Mouse (Mus musculus): Measurements from ENCODE around the gene Paxx. TPM values are rescaled to one million over a fixed set of nuclear protein-coding genes. Genes with fewer than 3 reads are reported as not detected.

The Paxx gene
- polyA plus RNA-seq, 1 experiment from 2014 or later, result 39.1 TPM

- no peaks in the 10 kb centered on the region for H3K9me3 ChIP-seq
- WGBS, result 90% methylated on average over 8 of the region's 8 CpGs
- no peak for ATAC-seq (ENCODE audit: low FRiP score)
Measured at GRCm38 (mm10) chr2:25477541-25477940, 16.6 kb upstream of the Paxx start.

GRCm38 (mm10) chr2:25472550-25472949, 11.7 kb upstream of the Paxx start:
- no peak overlapping the region for H3K4me2 ChIP-seq
- H3K36me3 ChIP-seq (replicated peaks), result no peaks in the 10 kb centered on the region
- no peak overlapping the region for H3K4me3 ChIP-seq (replicated peaks)
- no peak overlapping the region for H3K27ac ChIP-seq
- H3K27me3 ChIP-seq, result 0 out of 2 replicates have a peak, but pooled peaks cover 2% of the 10 kb centered on the region
- 74% methylated on average over 2 of the region's 2 CpGs for WGBS
- no peak overlapping the region for H3K9ac ChIP-seq
- ATAC-seq (ENCODE audit: low FRiP score), result no peak
- H3K4me1 ChIP-seq, result peaks cover 9% of the 10 kb centered on the region; the same call in 1 of the 2 replicates
- H3K9me3 ChIP-seq, result no peaks in the 10 kb centered on the region

More at GRCm38 (mm10) chr2:25477541-25477940, 16.6 kb upstream of the Paxx start:
- Histone ChIP-seq H3K9ac (no peak overlapping the region), H3K27ac (no peak overlapping the region), H3K4me3 (replicated peaks) (no peak overlapping the region), H3K27me3 (peaks cover 13% of the 10 kb centered on the region; the same call in 1 of the 2 replicates), H3K4me1 (no peaks in the 10 kb centered on the region), H3K4me2 (no peak overlapping the region), H3K36me3 (replicated peaks) (no peaks in the 10 kb centered on the region)

GRCm38 (mm10) chr2:25469969-25470368, 9.1 kb upstream of the Paxx start, which contains the start of gene Ptgds:
Ptgds (minus strand) TSS chr2:25470046.
- Histone ChIP-seq H3K27ac (peak within 1 kb of the TSS; percentile 9; the same call in 1 of the 2 replicates), H3K27me3 (no peaks in the 10 kb centered on the region), H3K9me3 (no peaks in the 10 kb centered on the region), H3K4me3 (replicated peaks) (no peak within 1 kb of the TSS), H3K4me1 (peaks cover 22% of the 10 kb centered on the region), H3K4me2 (no peak within 1 kb of the TSS), H3K36me3 (replicated peaks) (no peaks in the 10 kb centered on the region), H3K9ac (no peak within 1 kb of the TSS)
- no peak for ATAC-seq (ENCODE audit: low FRiP score)
- WGBS, result 72% methylated on average over 6 of the region's 6 CpGs

GRCm38 (mm10) chr2:25468962-25469915, 8.3 kb upstream of the Paxx start:
- Histone ChIP-seq H3K9me3 (no peaks in the 10 kb centered on the region), H3K4me2 (no peak overlapping the region), H3K27ac (peak overlapping the region; percentile 9; the same call in 1 of the 2 replicates), H3K36me3 (replicated peaks) (no peaks in the 10 kb centered on the region), H3K27me3 (no peaks in the 10 kb centered on the region), H3K4me1 (peaks cover 22% of the 10 kb centered on the region), H3K4me3 (replicated peaks) (no peak overlapping the region), H3K9ac (no peak overlapping the region)
- ATAC-seq (ENCODE audit: low FRiP score), result peak; percentile 39; the same call in 1 of the 2 replicates
- 81% methylated on average over 10 of the region's 10 CpGs for WGBS

GRCm38 (mm10) chr2:25467606-25468303, 6.9 kb upstream of the Paxx start:
- Histone ChIP-seq H3K27me3 (no peaks in the 10 kb centered on the region), H3K4me1 (peaks cover 22% of the 10 kb centered on the region), H3K4me3 (replicated peaks) (no peak overlapping the region), H3K27ac (no peak overlapping the region), H3K9ac (no peak overlapping the region), H3K9me3 (no peaks in the 10 kb centered on the region), H3K4me2 (no peak overlapping the region), H3K36me3 (replicated peaks) (no peaks in the 10 kb centered on the region)
- WGBS, result 72% methylated on average over 14 of the region's 14 CpGs
- no peak for ATAC-seq (ENCODE audit: low FRiP score)

- no peaks in the 10 kb centered on the region for H3K27me3 ChIP-seq
- no peak overlapping the region for H3K9ac ChIP-seq
- 35% methylated on average over 10 of the region's 10 CpGs for WGBS
- no peak overlapping the region for H3K4me3 ChIP-seq (replicated peaks)
- H3K4me2 ChIP-seq, result no peak overlapping the region
- H3K27ac ChIP-seq, result peak overlapping the region; percentile 1
- H3K9me3 ChIP-seq, result no peaks in the 10 kb centered on the region
- H3K4me1 ChIP-seq, result peaks cover 27% of the 10 kb centered on the region
- no peaks in the 10 kb centered on the region for H3K36me3 ChIP-seq (replicated peaks)
- ATAC-seq (ENCODE audit: low FRiP score), result peak; percentile 66
Measured at GRCm38 (mm10) chr2:25465816-25466635, 5.1 kb upstream of the Paxx start.

- peaks cover 29% of the 10 kb centered on the region for H3K4me1 ChIP-seq
- no peak overlapping the region for H3K27ac ChIP-seq
- no peak overlapping the region for H3K4me2 ChIP-seq
- H3K27me3 ChIP-seq, result no peaks in the 10 kb centered on the region
- no peak overlapping the region for H3K4me3 ChIP-seq (replicated peaks)
- WGBS, result 82% methylated on average over 2 of the region's 2 CpGs
- H3K9ac ChIP-seq, result no peak overlapping the region
- H3K9me3 ChIP-seq, result no peaks in the 10 kb centered on the region
- ATAC-seq (ENCODE audit: low FRiP score), result no peak
- no peaks in the 10 kb centered on the region for H3K36me3 ChIP-seq (replicated peaks)
Measured at GRCm38 (mm10) chr2:25465256-25465655, 4.4 kb upstream of the Paxx start.

- no peak overlapping the region for H3K4me2 ChIP-seq
- WGBS, result 93% methylated on average over 3 of the region's 3 CpGs
- H3K9me3 ChIP-seq, result no peaks in the 10 kb centered on the region
- no peak overlapping the region for H3K4me3 ChIP-seq (replicated peaks)
- no peak for ATAC-seq (ENCODE audit: low FRiP score)
- no peak overlapping the region for H3K9ac ChIP-seq
- peaks cover 8% of the 10 kb centered on the region; the same call in 1 of the 2 replicates for H3K36me3 ChIP-seq (replicated peaks)
- no peaks in the 10 kb centered on the region for H3K27me3 ChIP-seq
- H3K27ac ChIP-seq, result no peak overlapping the region
- H3K4me1 ChIP-seq, result peaks cover 32% of the 10 kb centered on the region
Measured at GRCm38 (mm10) chr2:25463630-25464029, 2.7 kb upstream of the Paxx start.

GRCm38 (mm10) chr2:25461407-25461806, 513 bp upstream of the Paxx start:
- no peak for ATAC-seq (ENCODE audit: low FRiP score)
- Histone ChIP-seq H3K9me3 (no peaks in the 10 kb centered on the region), H3K4me3 (replicated peaks) (peak overlapping the region; percentile 73), H3K36me3 (replicated peaks) (peaks cover 14% of the 10 kb centered on the region), H3K27ac (peak overlapping the region; percentile 96), H3K27me3 (no peaks in the 10 kb centered on the region; the same call in 1 of the 2 replicates), H3K9ac (peak overlapping the region; percentile 77), H3K4me2 (peak overlapping the region; percentile 79), H3K4me1 (peaks cover 28% of the 10 kb centered on the region)
- WGBS, result 33% methylated on average over 3 of the region's 3 CpGs

- peaks cover 14% of the 10 kb centered on the region for H3K36me3 ChIP-seq (replicated peaks)
- peak overlapping the region; percentile 73 for H3K4me3 ChIP-seq (replicated peaks)
- H3K4me1 ChIP-seq, result peaks cover 19% of the 10 kb centered on the region
- H3K9me3 ChIP-seq, result no peaks in the 10 kb centered on the region
- H3K4me2 ChIP-seq, result peak overlapping the region; percentile 79
- peak; percentile 21 for ATAC-seq (ENCODE audit: low FRiP score)
- peak overlapping the region; percentile 77 for H3K9ac ChIP-seq
- peak overlapping the region; percentile 96 for H3K27ac ChIP-seq
- H3K27me3 ChIP-seq, result no peaks in the 10 kb centered on the region; the same call in 1 of the 2 replicates
- WGBS, result 34% methylated on average over 5 of the region's 5 CpGs
Measured at GRCm38 (mm10) chr2:25460135-25460534, 759 bp downstream of the Paxx start.

GRCm38 (mm10) chr2:25458911-25459310, 2.0 kb downstream of the Paxx start:
- no peak overlapping the region for H3K4me3 ChIP-seq (replicated peaks)
- no peak overlapping the region for H3K9ac ChIP-seq
- no peak overlapping the region for H3K27ac ChIP-seq
- ATAC-seq (ENCODE audit: low FRiP score), result no peak
- H3K36me3 ChIP-seq (replicated peaks), result peaks cover 14% of the 10 kb centered on the region
- H3K9me3 ChIP-seq, result no peaks in the 10 kb centered on the region
- WGBS, result 72% methylated on average over 5 of the region's 5 CpGs
- H3K27me3 ChIP-seq, result no peaks in the 10 kb centered on the region; the same call in 1 of the 2 replicates
- peaks cover 19% of the 10 kb centered on the region for H3K4me1 ChIP-seq
- H3K4me2 ChIP-seq, result no peak overlapping the region

Measured in forebrain, embryonic 12.5 days (tissue).